Mouse (Mus musculus) kidney, adult 2 months (tissue): Measurements from ENCODE around the gene Hist1h2bf.
"Not testable (repeated sequence)": the region's sequence is repeated elsewhere in the genome, so short reads cannot be mapped to it uniquely, and the experiment has no call there.

ENCODE experiments used
- CTCF ChIP-seq: fragments of 200-500 bp; conservative IDR thresholded peaks from 2 replicates; pipeline ENCODE4 v1.5.1; 2011; ENCODE audit warnings: low read depth, mild to moderate bottlenecking, control low read depth, low read length, moderate library complexity, mixed read lengths; ENCODE audit not compliant: insufficient read depth, insufficient read length
- POLR2A ChIP-seq: fragments of 200-500 bp; IDR thresholded peaks from one replicate; pipeline ENCODE4 v1.6.1; 2011; ENCODE audit warnings: low read depth, low read length, control low read depth

DNA sequence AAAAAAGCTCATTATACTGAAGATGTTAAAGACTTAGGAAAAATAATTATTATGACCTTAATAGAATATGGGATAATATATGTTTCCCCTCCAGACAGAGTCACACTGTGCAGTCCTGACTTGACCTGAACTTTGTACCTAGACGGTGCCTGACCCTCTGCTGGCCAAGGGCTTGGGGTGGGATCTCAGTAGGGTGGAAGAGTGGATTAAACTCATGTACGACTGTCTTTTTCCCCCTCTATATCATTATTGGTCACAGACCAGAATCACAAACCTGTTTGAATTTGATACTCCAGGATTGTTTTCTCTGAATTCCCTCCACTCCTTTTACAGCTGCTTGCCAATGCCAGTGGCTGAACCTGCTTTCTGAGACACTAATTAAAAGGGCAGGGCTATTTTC lies 13.3 kb downstream of the Hist1h2bf start:
- not testable (repeated sequence) for TF ChIP-seq CTCF, POLR2A
